In the genomic region with DNA sequence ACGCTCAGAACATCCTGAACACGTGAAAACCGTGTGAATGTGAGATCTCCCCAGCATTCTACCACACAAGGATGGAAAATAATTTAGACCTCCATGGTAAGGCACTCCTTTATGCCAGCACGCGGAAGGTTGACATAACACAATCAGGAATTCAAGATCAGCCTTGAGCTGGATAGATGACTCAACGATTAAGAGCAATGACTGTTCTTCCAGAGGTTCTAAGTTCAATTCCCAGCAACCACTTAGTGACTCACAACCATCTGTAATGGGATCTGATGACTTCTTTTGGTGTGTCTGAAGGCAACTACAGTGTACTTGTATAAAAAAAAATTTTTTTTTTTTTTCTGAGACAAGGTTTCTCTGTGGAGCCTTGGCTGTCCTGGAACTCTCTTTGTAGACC, we compare ENCODE assay signal across 25 mouse cellular contexts. TPM values are rescaled to one million over a fixed set of nuclear protein-coding genes. Genes with fewer than 3 reads are reported as not detected.
DNase-seq lines count a peak whose midpoint lies in the region; ATAC-seq and TF ChIP-seq lines count a peak whose summit lies in the region.
"Had no signal": no experiment of that assay in that cellular context is flagged by ENCODE, and none has a peak within 500 bp of the region (broad histone marks: within the 10 kb centered on the region; RNA-seq: fewer than 3 reads in every experiment).

No protein-coding gene starts in this region.

- H3K27ac ChIP-seq in heart, embryonic 15.5 days: no peak overlapping the region
- H3K27ac ChIP-seq in ES-Bruce4 (ENCODE audit: insufficient read depth, low read length): no peak overlapping the region
- H3K27ac ChIP-seq: embryonic facial prominence, embryonic 15.5 days; forebrain, embryonic 10.5 days; limb, embryonic 13.5 days; liver, embryonic 14.5 days; midbrain, embryonic 13.5 days; stomach, embryonic 15.5 days had no signal

- H3K9ac ChIP-seq in heart, embryonic 15.5 days: no peak overlapping the region
- 0 out of 2 replicates have a peak overlapping the region, but pooled peaks have one; percentile 7 for H3K9ac ChIP-seq in ES-Bruce4 (ENCODE audit: low read depth, poor library complexity, severe bottlenecking)
- H3K9ac ChIP-seq: embryonic facial prominence, embryonic 15.5 days; liver, embryonic 14.5 days; stomach, embryonic 15.5 days had no signal

- TF ChIP-seq EP300 in ES-Bruce4 (IDR thresholded peaks at IDR 0.05; ENCODE audit: insufficient read depth, low read depth, low read length): no peak

- no peaks in the 10 kb centered on the region for H3K36me3 ChIP-seq in heart, embryonic 15.5 days
- H3K36me3 ChIP-seq in ES-Bruce4 (ENCODE audit: control insufficient read depth, insufficient read depth, low read length, poor library complexity, severe bottlenecking): no peaks in the 10 kb centered on the region
- H3K36me3 ChIP-seq: embryonic facial prominence, embryonic 15.5 days; forebrain, embryonic 10.5 days; G1E; limb, embryonic 13.5 days; midbrain, embryonic 13.5 days; stomach, embryonic 15.5 days had no signal

- H3K4me3 ChIP-seq in heart, embryonic 15.5 days: no peak overlapping the region
- no peak overlapping the region for H3K4me3 ChIP-seq in ES-Bruce4 (ENCODE audit: low read depth, low read length)
- H3K4me3 ChIP-seq: embryonic facial prominence, embryonic 15.5 days; midbrain, embryonic 13.5 days; myocyte had no signal

- ATAC-seq in heart, embryonic 15.5 days (replicated peaks; ENCODE audit: insufficient number of reproducible peaks, insufficient read depth, low FRiP score, low read depth): no peak
- ATAC-seq: hindbrain, embryonic 16.5 days had no signal

- no peak for DNase-seq in heart, postnatal 14 days
- DNase-seq in 3T3-L1 (ENCODE audit: low read depth, low spot score): peak; percentile 69
- peak; percentile 31 for DNase-seq in fibroblast of lung, adult 2 months (ENCODE audit: low read depth)
- no peak for DNase-seq in spleen, postnatal 4 days (ENCODE audit: low spot score in 2 of 2)
- no peak for DNase-seq in left cerebral cortex, postnatal 10 days (ENCODE audit: extremely low spot score in 1 of 2, low spot score in 2 of 2)
- DNase-seq: cerebellum, adult 2 months; cerebellum, postnatal 36 days; kidney, adult 2 months; kidney, postnatal 25 days had no signal

- peak overlapping the region; percentile 64 for H3K4me2 ChIP-seq in heart, embryonic 15.5 days
- H3K4me2 ChIP-seq: embryonic facial prominence, embryonic 15.5 days had no signal

- TF ChIP-seq CTCF in ES-Bruce4 (IDR thresholded peaks at IDR 0.05; ENCODE audit: low read depth, low read length): no peak

- peaks cover 7% of the 10 kb centered on the region for H3K4me1 ChIP-seq in heart, embryonic 15.5 days (replicated peaks)
- H3K4me1 ChIP-seq in ES-Bruce4 (ENCODE audit: control insufficient read depth, insufficient read depth, low read length): peaks cover 5% of the 10 kb centered on the region
- H3K4me1 ChIP-seq: embryonic facial prominence, embryonic 15.5 days; forebrain, embryonic 10.5 days; midbrain, embryonic 13.5 days had no signal

- H3K27me3 ChIP-seq in heart, embryonic 15.5 days: 0 out of 2 replicates have a peak, but pooled peaks cover 3% of the 10 kb centered on the region
- no peaks in the 10 kb centered on the region for H3K27me3 ChIP-seq in ES-Bruce4 (ENCODE audit: control insufficient read depth, insufficient read depth, low read length, poor library complexity, severe bottlenecking)

- intact Hi-C loops in heart, postnatal 14 days (cut with DNase I): loop anchor here (5.0 kb wide), 1 partner anchor 37 kb away; no protein-coding TSS in a partner anchor
- intact Hi-C loops in left cerebral cortex, postnatal 10 days (cut with DNase I): no loop called here

- whole genome bisulfite sequencing in heart, embryonic 15.5 days: 57% methylated on average over 6 of the region's 6 CpGs

- no peaks in the 10 kb centered on the region for H3K9me3 ChIP-seq in heart, embryonic 15.5 days (replicated peaks)
- no peaks in the 10 kb centered on the region for H3K9me3 ChIP-seq in ES-Bruce4 (replicated peaks; ENCODE audit: control insufficient read depth, insufficient read depth, low read length, poor library complexity, severe bottlenecking)
- H3K9me3 ChIP-seq: embryonic facial prominence, embryonic 15.5 days; limb, embryonic 13.5 days; midbrain, embryonic 13.5 days; stomach, embryonic 15.5 days had no signal

- TF ChIP-seq POLR2A in ES-Bruce4 (IDR thresholded peaks at IDR 0.05; ENCODE audit: insufficient read depth, low read length): no peak

RNA-seq across cellular contexts. Expression of gene Nlrp12, which starts 15.8 kb away (rescaled TPM):
- not detected in 2 replicates for polyA plus RNA-seq in heart, embryonic 15.5 days (2015; fragmentation: Nextera tagmentation; extraction: Ambion mirVana)
- total RNA-seq in heart, postnatal 14 days (2021): not detected
- polyA plus RNA-seq in ES-Bruce4 (2011; ENCODE audit: insufficient read depth, insufficient read length, low read depth, missing spikeins): 0.20 TPM in 1 of 2 replicates, not detected in the other
- under 1 TPM; 0.08 to 0.19 TPM for total RNA-seq in left cerebral cortex, postnatal 10 days (2021)
- total RNA-seq: gastrocnemius, adult 18-20 months; gastrocnemius, postnatal 4 days; left cerebral cortex, adult 18-20 months had no signal
- polyA plus RNA-seq: cerebellum, adult 2 months; embryonic facial prominence, embryonic 15.5 days; forebrain, embryonic 10.5 days; G1E; limb, embryonic 13.5 days; midbrain, embryonic 13.5 days; myocyte; neural tube, embryonic 14.5 days had no signal

RNA-seq across cellular contexts. Expression of gene Myadm, which starts 23.6 kb away (rescaled TPM):
- 182 and 204 TPM in 2 replicates for polyA plus RNA-seq in heart, embryonic 15.5 days (2015; fragmentation: Nextera tagmentation; extraction: Ambion mirVana)
- total RNA-seq in heart, postnatal 14 days (2021): 100 to 1,000 TPM; 196 to 216 TPM
- 214 and 225 TPM in 2 replicates for polyA plus RNA-seq in ES-Bruce4 (2011; ENCODE audit: insufficient read depth, insufficient read length, low read depth, missing spikeins)
- 10 to 100 TPM; 77.1 to 81.5 TPM for total RNA-seq in left cerebral cortex, postnatal 10 days (2021)
- polyA plus RNA-seq: G1E had no signal

RNA-seq across cellular contexts. Expression of gene Prkcg, which starts 23.7 kb away (rescaled TPM):
- polyA plus RNA-seq in heart, embryonic 15.5 days (2015; fragmentation: Nextera tagmentation; extraction: Ambion mirVana): 0.25 and 0.30 TPM in 2 replicates
- total RNA-seq in heart, postnatal 14 days (2021): 1 to 10 TPM; 3.2 to 3.5 TPM
- polyA plus RNA-seq in ES-Bruce4 (2011; ENCODE audit: insufficient read depth, insufficient read length, low read depth, missing spikeins): 3.0 and 3.4 TPM in 2 replicates
- 100 to 1,000 TPM; 323 to 329 TPM for total RNA-seq in left cerebral cortex, postnatal 10 days (2021)
- total RNA-seq: hematopoietic stem cell, adult 5-6 weeks had no signal
- polyA plus RNA-seq: G1E had no signal

Comparison
In these comparisons a context has a peak if more than half of its experiments do, and no peak if none do; other contexts are left out.
1. DNase-seq: peak in 3T3-L1 (single experiment) and fibroblast of lung, adult 2 months (single experiment); none in heart, postnatal 14 days (0 of 2), spleen, postnatal 4 days (0 of 2) and left cerebral cortex, postnatal 10 days (0 of 2).
2. RNA of gene Prkcg, which starts 23.7 kb away (total RNA-seq): 323 to 329 TPM in left cerebral cortex, postnatal 10 days; 3.2 to 3.5 TPM in heart, postnatal 14 days; every median in the first group is over 10 times any median in the second.